Mouse (Mus musculus): ENCODE data around the gene 0610009B22Rik.
A peak's percentile ranks its signal among the peaks of the same experiment; 100 is the strongest.

0610009B22Rik gene

GRCm38 (mm10) chr11:51658705-51659104, 30.0 kb downstream of the 0610009B22Rik start:
- no peak for DNase-seq

- DNase-seq, result no peak
These were observed 30.4 kb downstream of the 0610009B22Rik start for GRCm38 (mm10) chr11:51658291-51658690.

- no peak for DNase-seq
These were observed 31.7 kb downstream of the 0610009B22Rik start for GRCm38 (mm10) chr11:51656798-51657521.

GRCm38 (mm10) chr11:51654891-51655290, 33.8 kb downstream of the 0610009B22Rik start:
- DNase-seq, result no peak

- DNase-seq, result no peak
These were observed 34.9 kb downstream of the 0610009B22Rik start for GRCm38 (mm10) chr11:51653736-51654135.

- no peak for DNase-seq
These were observed 35.7 kb downstream of the 0610009B22Rik start for GRCm38 (mm10) chr11:51652889-51653418.

GRCm38 (mm10) chr11:51650691-51651515, 37.8 kb downstream of the 0610009B22Rik start, which contains the start of the genes N4bp3 and D930048N14Rik:
Gene N4bp3 (minus strand): TSS chr11:51650842.
Gene D930048N14Rik (plus strand): TSS chr11:51650954.
- peak; percentile 57 to 62 for DNase-seq

GRCm38 (mm10) chr11:51650261-51650660, 38.4 kb downstream of the 0610009B22Rik start:
- DNase-seq, result peak in 1 of 2 experiments; percentile 57

GRCm38 (mm10) chr11:51649889-51650199, 38.8 kb downstream of the 0610009B22Rik start:
- DNase-seq, result no peak

GRCm38 (mm10) chr11:51649111-51649888, 39.4 kb downstream of the 0610009B22Rik start:
- DNase-seq, result no peak

- DNase-seq, result no peak
These were observed 40.1 kb downstream of the 0610009B22Rik start for GRCm38 (mm10) chr11:51648566-51648965.

GRCm38 (mm10) chr11:51646751-51647667, 41.7 kb downstream of the 0610009B22Rik start:
- peak in 1 of 2 experiments; percentile 39 for DNase-seq

GRCm38 (mm10) chr11:51646245-51646644, 42.4 kb downstream of the 0610009B22Rik start:
- no peak for DNase-seq

GRCm38 (mm10) chr11:51645293-51645692, 43.4 kb downstream of the 0610009B22Rik start:
- DNase-seq, result no peak

- DNase-seq, result peak; percentile 80 to 88
These were observed 44.5 kb downstream of the 0610009B22Rik start for GRCm38 (mm10) chr11:51644217-51644616.

GRCm38 (mm10) chr11:51643761-51644160, 44.9 kb downstream of the 0610009B22Rik start:
- peak; percentile 70 to 74 for DNase-seq

- no peak for DNase-seq
These were observed 45.5 kb downstream of the 0610009B22Rik start for GRCm38 (mm10) chr11:51643202-51643601.

- no peak for DNase-seq
These were observed 47.9 kb downstream of the 0610009B22Rik start for GRCm38 (mm10) chr11:51640748-51641147.

- no peak for DNase-seq
These were observed 50.2 kb downstream of the 0610009B22Rik start for GRCm38 (mm10) chr11:51638497-51638896.

- peak; percentile 66 to 80 for DNase-seq
These were observed 50.7 kb downstream of the 0610009B22Rik start for GRCm38 (mm10) chr11:51637971-51638414.

- peak; percentile 67 to 74 for DNase-seq
These were observed 52.4 kb downstream of the 0610009B22Rik start for GRCm38 (mm10) chr11:51636323-51636684.
